Mouse (Mus musculus) heart, postnatal 10 days (tissue): ENCODE data around the gene Ewsr1. TPM values are rescaled to one million over a fixed set of nuclear protein-coding genes. Genes with fewer than 3 reads are reported as not detected.
"Not testable (repeated sequence)": the region's sequence is repeated elsewhere in the genome, so short reads cannot be mapped to it uniquely, and the experiment has no call there.

Experiments used
- DNase-seq, 2 experiments: peaks; one replicate each; pipeline ENCODE4 v3.0.0; 2021
- intact Hi-C: fragments of 180-260 bp; cut with DNase I; formaldehyde crosslinking; loops from one replicate; pipeline ENCODE4 v1.15.1; 2025
- total RNA-seq, 2 experiments: library from RNA; stranded (reverse); gene quantifications; 2 replicates each; pipeline ENCODE4 v1.2.3; 2021

Gene Ewsr1
- total RNA-seq, 2 experiments from 2014 or later: 167 to 175 TPM

GRCm38 (mm10) chr11:5098035-5098735 lies 881 bp downstream of the Ewsr1 start:
- DNase-seq: peak; percentile 59 to 60
- intact Hi-C loops: no loop called here

- intact Hi-C loops: no loop called here
- no peak for DNase-seq
Observed at GRCm38 (mm10) chr11:5096480-5097020, 2.5 kb downstream of the Ewsr1 start.

GRCm38 (mm10) chr11:5095877-5096276 lies 3.2 kb downstream of the Ewsr1 start:
- DNase-seq: peak in 1 of 2 experiments; percentile 28
- intact Hi-C loops: no loop called here

GRCm38 (mm10) chr11:5091706-5092105 lies 7.4 kb downstream of the Ewsr1 start:
- intact Hi-C loops: no loop called here

GRCm38 (mm10) chr11:5089147-5089546 lies 9.9 kb downstream of the Ewsr1 start:
- intact Hi-C loops: no loop called here
- no peak for DNase-seq

More at GRCm38 (mm10) chr11:5091706-5092105, 7.4 kb downstream of the Ewsr1 start:
- DNase-seq: no peak

- intact Hi-C loops, DNase-seq: not testable (repeated sequence)
Observed at GRCm38 (mm10) chr11:5076843-5077242, 22.2 kb downstream of the Ewsr1 start.

GRCm38 (mm10) chr11:5075760-5076159 lies 23.3 kb downstream of the Ewsr1 start:
- intact Hi-C loops: no loop called here
- DNase-seq: no peak

- DNase-seq: peak in 1 of 2 experiments; percentile 46
- intact Hi-C loops: no loop called here
Observed at GRCm38 (mm10) chr11:5074882-5075281, 24.2 kb downstream of the Ewsr1 start.

GRCm38 (mm10) chr11:5068126-5068971 lies 30.7 kb downstream of the Ewsr1 start:
- intact Hi-C loops: no loop called here
- DNase-seq: no peak

- intact Hi-C loops: no loop called here
- DNase-seq: no peak
Observed at GRCm38 (mm10) chr11:5067063-5067462, 32.0 kb downstream of the Ewsr1 start.

GRCm38 (mm10) chr11:5065056-5065821 lies 33.8 kb downstream of the Ewsr1 start, which contains the start of gene Gas2l1:
Gas2l1 (minus strand) TSS chr11:5065327.
- peak; percentile 93 to 94 for DNase-seq
- intact Hi-C loops: loop anchor here (1.0 kb wide), 1 partner anchor 50 kb away; no protein-coding TSS in a partner anchor

- intact Hi-C loops: loop anchor here (1.0 kb wide), 1 partner anchor 49 kb away; no protein-coding TSS in a partner anchor
- DNase-seq: peak in 1 of 2 experiments; percentile 42
Observed at GRCm38 (mm10) chr11:5064282-5065055, 34.6 kb downstream of the Ewsr1 start.

- no peak for DNase-seq
- intact Hi-C loops: no loop called here
Observed at GRCm38 (mm10) chr11:5063561-5064281, 35.3 kb downstream of the Ewsr1 start.

- intact Hi-C loops: no loop called here
- no peak for DNase-seq
Observed at GRCm38 (mm10) chr11:5062860-5063505, 36.1 kb downstream of the Ewsr1 start.

GRCm38 (mm10) chr11:5062326-5062725 lies 36.7 kb downstream of the Ewsr1 start:
- DNase-seq: peak in 1 of 2 experiments; percentile 23
- intact Hi-C loops: no loop called here

GRCm38 (mm10) chr11:5061413-5062139 lies 37.5 kb downstream of the Ewsr1 start:
- intact Hi-C loops: no loop called here
- peak; percentile 97 for DNase-seq

GRCm38 (mm10) chr11:5060756-5061412 lies 38.2 kb downstream of the Ewsr1 start:
- no peak for DNase-seq
- intact Hi-C loops: no loop called here
